Mouse (Mus musculus): ENCODE results near the gene Tmem54. TPM values are rescaled to one million over a fixed set of nuclear protein-coding genes. Genes with fewer than 3 reads are reported as not detected.

Tmem54 gene
- polyA plus RNA-seq, 1 experiment from 2014 or later = 11.9 TPM

DNA sequence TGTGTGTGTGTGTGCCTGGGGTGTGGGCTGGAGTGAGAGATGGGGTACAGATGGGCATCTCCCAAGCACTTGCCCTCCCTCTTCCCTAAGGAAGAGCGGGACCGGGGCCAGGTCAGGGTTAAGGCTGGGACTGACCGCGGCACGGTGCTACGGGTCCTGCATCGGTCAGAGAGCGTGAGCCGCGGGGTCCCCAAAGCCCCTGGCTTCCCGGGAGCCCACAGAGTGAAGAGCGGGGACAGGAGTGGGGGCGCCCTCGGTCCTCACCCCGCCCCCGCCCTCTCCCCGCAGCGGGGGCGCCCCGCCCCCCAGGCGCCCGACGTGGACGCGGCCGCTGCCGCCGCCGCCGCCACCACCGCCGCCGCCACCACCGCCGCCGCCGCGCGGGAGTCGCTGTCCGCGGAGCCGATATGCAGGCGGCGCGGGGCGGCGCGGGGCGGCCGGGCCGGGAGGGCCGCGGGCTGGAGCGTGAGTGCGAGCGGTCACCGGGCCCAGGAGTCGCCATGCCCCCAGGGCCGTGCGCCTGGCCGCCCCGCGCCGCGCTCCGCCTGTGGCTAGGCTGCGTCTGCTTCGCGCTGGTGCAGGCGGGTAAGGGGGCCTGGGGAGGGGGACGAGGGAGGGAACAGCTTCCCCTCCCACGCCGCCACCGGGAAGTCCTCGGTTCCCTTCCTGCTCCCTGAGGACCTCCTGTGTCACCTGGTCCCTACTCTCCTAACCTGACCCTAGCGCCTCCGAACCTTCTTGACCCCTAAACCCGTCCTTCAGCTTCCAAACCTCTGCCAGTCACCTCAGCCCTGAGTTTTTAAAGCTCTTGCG, 31.4 kb downstream of the Tmem54 start, which contains the start of gene Fndc5:
TSS of gene Fndc5 (plus strand) at position 421 of the 813 bp plus-strand sequence.
- peak within 1 kb of the TSS; percentile 57 for H3K9ac ChIP-seq
- DNase-seq (no peak), ATAC-seq (ENCODE audit: insufficient read depth) (peak; percentile 48)
- 1% methylated on average over 53 of the region's 80 CpGs for WGBS
- no peaks in the 10 kb centered on the region for H3K36me3 ChIP-seq (ENCODE audit: insufficient read depth)
- H3K4me3 ChIP-seq (ENCODE audit: low read depth, low read length) = peak within 1 kb of the TSS; percentile 51
- no peaks in the 10 kb centered on the region for H3K9me3 ChIP-seq (ENCODE audit: low read depth, low read length)
- H3K27ac ChIP-seq (ENCODE audit: low read depth) = no peak within 1 kb of the TSS
- H3K4me1 ChIP-seq (ENCODE audit: insufficient read depth) = 0 out of 2 replicates have a peak, but pooled peaks cover 4% of the 10 kb centered on the region
- no peak for TF ChIP-seq CTCF (IDR thresholded peaks at IDR 0.05; ENCODE audit: low read depth)
- H3K4me2 ChIP-seq = peak within 1 kb of the TSS; percentile 90
- H3K27me3 ChIP-seq (ENCODE audit: insufficient read depth, low read length) = peaks cover 30% of the 10 kb centered on the region

DNA sequence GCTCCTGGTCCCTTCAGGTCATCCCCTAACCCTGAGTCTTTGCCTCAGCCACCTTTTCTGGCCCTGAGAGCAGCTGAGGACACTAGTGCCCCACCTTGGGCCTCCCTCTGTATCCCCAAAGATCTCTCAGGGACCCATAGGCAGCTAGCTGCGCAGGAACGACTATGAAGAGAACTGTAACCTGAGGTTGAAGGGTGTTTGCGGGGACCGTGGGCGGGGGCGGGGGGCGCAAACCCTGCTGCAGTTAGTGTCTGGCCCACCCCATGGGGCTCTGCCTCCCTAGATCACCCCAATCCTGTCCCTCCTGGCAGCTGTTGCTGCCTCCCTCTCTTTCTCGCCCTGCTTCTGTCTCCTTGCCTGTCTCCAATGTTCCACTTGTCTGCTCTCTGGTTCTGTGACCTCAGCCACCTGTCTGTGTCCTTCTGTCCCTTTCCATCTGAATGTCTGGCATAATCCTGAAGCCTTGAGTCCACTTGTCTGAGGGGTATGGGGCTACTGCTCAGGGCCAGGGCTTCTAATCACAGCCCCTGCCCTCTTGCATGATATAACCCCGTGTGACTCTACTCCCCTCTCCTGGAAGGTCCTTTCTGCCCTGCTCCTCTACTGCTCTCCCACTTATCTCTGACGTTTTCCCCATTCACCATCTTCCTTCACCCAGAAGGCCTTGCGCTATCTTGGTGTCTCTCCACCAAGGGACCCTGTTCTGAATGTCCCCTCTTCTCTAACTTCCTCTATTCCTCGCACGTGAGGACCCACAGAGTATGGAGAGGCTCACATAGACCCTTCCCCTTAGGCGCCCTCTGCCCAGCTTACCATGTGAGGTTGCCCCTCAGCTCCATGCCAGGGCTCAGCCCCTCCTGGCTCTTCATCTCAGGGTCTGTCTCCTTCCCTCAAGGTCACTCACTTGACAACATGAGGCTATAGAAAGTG, 32.3 kb downstream of the Tmem54 start:
- peaks cover 30% of the 10 kb centered on the region for H3K27me3 ChIP-seq (ENCODE audit: insufficient read depth, low read length)
- 0 out of 2 replicates have a peak, but pooled peaks cover 4% of the 10 kb centered on the region for H3K4me1 ChIP-seq (ENCODE audit: insufficient read depth)

DNA sequence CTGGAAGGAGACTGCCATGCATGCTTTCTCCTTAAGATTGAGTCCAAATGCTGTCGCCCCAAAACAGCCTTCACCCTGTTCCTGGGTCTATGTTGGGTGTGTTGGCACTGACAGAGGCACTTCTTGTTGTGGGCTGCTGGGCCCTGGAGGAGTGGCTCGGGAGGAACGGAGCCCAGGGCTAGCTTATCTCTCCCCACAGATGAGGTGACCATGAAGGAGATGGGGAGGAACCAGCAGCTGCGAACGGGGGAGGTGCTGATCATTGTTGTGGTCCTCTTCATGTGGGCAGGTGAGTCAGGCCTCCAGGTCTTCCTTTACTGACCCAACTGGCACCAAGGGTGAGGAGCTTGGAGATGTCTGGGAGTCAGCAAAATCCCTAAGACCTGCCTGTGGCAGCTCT, 34.3 kb downstream of the Tmem54 start:
- Histone ChIP-seq H3K9ac (no peak overlapping the region), H3K9me3 (ENCODE audit: low read depth, low read length) (no peaks in the 10 kb centered on the region), H3K4me2 (no peak overlapping the region), H3K4me3 (ENCODE audit: low read depth, low read length) (no peak overlapping the region), H3K4me1 (ENCODE audit: insufficient read depth) (0 out of 2 replicates have a peak, but pooled peaks cover 4% of the 10 kb centered on the region), H3K27ac (ENCODE audit: low read depth) (no peak overlapping the region), H3K36me3 (ENCODE audit: insufficient read depth) (no peaks in the 10 kb centered on the region), H3K27me3 (ENCODE audit: insufficient read depth, low read length) (peaks cover 30% of the 10 kb centered on the region)
- no peak for TF ChIP-seq CTCF (IDR thresholded peaks at IDR 0.05; ENCODE audit: low read depth)
- DNase-seq (no peak), ATAC-seq (ENCODE audit: insufficient read depth) (no peak)
- 66% methylated on average over 5 of the region's 5 CpGs for WGBS

More for the DNA sequence above, 32.3 kb downstream of the Tmem54 start:
- ATAC-seq (ENCODE audit: insufficient read depth) (no peak), DNase-seq (no peak)
- Histone ChIP-seq H3K4me2 (peak overlapping the region; percentile 90), H3K36me3 (ENCODE audit: insufficient read depth) (no peaks in the 10 kb centered on the region), H3K4me3 (ENCODE audit: low read depth, low read length) (peak overlapping the region; percentile 51), H3K27ac (ENCODE audit: low read depth) (no peak overlapping the region), H3K9me3 (ENCODE audit: low read depth, low read length) (no peaks in the 10 kb centered on the region), H3K9ac (no peak overlapping the region; the same call in 1 of the 2 replicates)
- no peak for TF ChIP-seq CTCF (IDR thresholded peaks at IDR 0.05; ENCODE audit: low read depth)
- WGBS = 48% methylated on average over 14 of the region's 14 CpGs

GRCm38 (mm10) chr4:129140808-129141207, 35.5 kb downstream of the Tmem54 start:
- Histone ChIP-seq H3K9me3 (ENCODE audit: low read depth, low read length) (no peaks in the 10 kb centered on the region), H3K4me1 (ENCODE audit: insufficient read depth) (0 out of 2 replicates have a peak, but pooled peaks cover 4% of the 10 kb centered on the region), H3K4me3 (ENCODE audit: low read depth, low read length) (no peak overlapping the region), H3K9ac (no peak overlapping the region), H3K27ac (ENCODE audit: low read depth) (no peak overlapping the region), H3K36me3 (ENCODE audit: insufficient read depth) (no peaks in the 10 kb centered on the region), H3K27me3 (ENCODE audit: insufficient read depth, low read length) (peaks cover 23% of the 10 kb centered on the region), H3K4me2 (no peak overlapping the region)
- no peak for TF ChIP-seq CTCF (IDR thresholded peaks at IDR 0.05; ENCODE audit: low read depth)
- 77% methylated on average over 4 of the region's 4 CpGs for WGBS
- ATAC-seq (ENCODE audit: insufficient read depth) = no peak
- DNase-seq = no peak

DNA sequence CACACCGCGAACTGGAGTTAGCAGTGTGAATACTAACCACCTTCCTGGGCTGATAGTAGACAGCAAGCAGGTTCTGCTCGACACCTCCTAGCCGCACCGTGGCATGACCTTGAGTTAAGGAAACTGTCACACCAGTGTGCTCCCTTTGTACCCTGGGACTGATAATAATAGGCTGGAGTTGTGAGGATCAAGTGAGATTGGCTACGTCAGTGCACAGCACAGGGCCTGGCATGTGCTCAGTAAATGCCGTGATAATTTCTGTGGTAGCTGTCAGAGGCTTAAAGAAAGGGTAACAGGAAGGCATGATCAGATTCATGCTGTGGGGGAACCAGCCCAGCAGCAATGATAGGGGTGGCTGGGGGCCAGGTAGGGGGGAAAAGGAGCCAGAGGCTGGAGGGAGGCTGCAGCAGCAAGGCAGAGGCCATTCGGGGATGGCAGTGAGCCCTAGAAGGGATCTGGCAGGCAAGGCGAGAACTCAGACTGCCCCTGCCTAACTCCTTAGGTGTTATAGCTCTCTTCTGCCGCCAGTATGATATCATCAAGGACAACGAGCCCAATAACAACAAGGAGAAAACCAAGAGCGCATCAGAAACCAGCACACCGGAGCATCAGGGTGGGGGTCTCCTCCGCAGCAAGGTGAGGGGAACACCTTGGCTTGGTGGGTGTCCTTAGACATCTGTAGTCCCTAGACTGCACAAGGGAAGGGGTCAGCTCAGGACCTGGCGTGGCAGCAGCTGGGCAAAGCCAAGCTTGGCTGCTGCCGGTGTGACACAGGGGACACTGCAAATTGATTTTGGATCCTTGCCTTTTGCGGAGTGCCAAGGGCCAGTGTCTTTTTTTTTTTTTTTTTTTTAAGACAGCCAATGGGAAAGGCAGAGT, 36.5 kb downstream of the Tmem54 start:
- no peak overlapping the region for H3K9ac ChIP-seq
- H3K36me3 ChIP-seq (ENCODE audit: insufficient read depth) = no peaks in the 10 kb centered on the region
- H3K4me2 ChIP-seq = no peak overlapping the region
- no peak for ATAC-seq (ENCODE audit: insufficient read depth)
- no peak overlapping the region for H3K27ac ChIP-seq (ENCODE audit: low read depth)
- TF ChIP-seq CTCF (IDR thresholded peaks at IDR 0.05; ENCODE audit: low read depth) = no peak
- H3K27me3 ChIP-seq (ENCODE audit: insufficient read depth, low read length) = peaks cover 15% of the 10 kb centered on the region
- H3K9me3 ChIP-seq (ENCODE audit: low read depth, low read length) = no peaks in the 10 kb centered on the region
- 72% methylated on average over 17 of the region's 17 CpGs for WGBS
- H3K4me1 ChIP-seq (ENCODE audit: insufficient read depth) = 0 out of 2 replicates have a peak, but pooled peaks cover 4% of the 10 kb centered on the region
- no peak for DNase-seq
- H3K4me3 ChIP-seq (ENCODE audit: low read depth, low read length) = no peak overlapping the region

GRCm38 (mm10) chr4:129142439-129143045, 37.2 kb downstream of the Tmem54 start:
- WGBS = 85% methylated on average over 11 of the region's 11 CpGs
- DNase-seq (no peak), ATAC-seq (ENCODE audit: insufficient read depth) (no peak)

More at GRCm38 (mm10) chr4:129142439-129143045, 37.2 kb downstream of the Tmem54 start:
- no peaks in the 10 kb centered on the region for H3K9me3 ChIP-seq (ENCODE audit: low read depth, low read length)
- no peak overlapping the region for H3K4me3 ChIP-seq (ENCODE audit: low read depth, low read length)
- H3K4me1 ChIP-seq (ENCODE audit: insufficient read depth) = 0 out of 2 replicates have a peak, but pooled peaks cover 4% of the 10 kb centered on the region
- H3K4me2 ChIP-seq = no peak overlapping the region
- peaks cover 8% of the 10 kb centered on the region for H3K27me3 ChIP-seq (ENCODE audit: insufficient read depth, low read length)
- no peak overlapping the region for H3K27ac ChIP-seq (ENCODE audit: low read depth)
- H3K9ac ChIP-seq = no peak overlapping the region
- TF ChIP-seq CTCF (IDR thresholded peaks at IDR 0.05; ENCODE audit: low read depth) = no peak
- H3K36me3 ChIP-seq (ENCODE audit: insufficient read depth) = no peaks in the 10 kb centered on the region
